Mouse (Mus musculus): ENCODE results near the gene Snap25. TPM values are rescaled to one million over a fixed set of nuclear protein-coding genes. Genes with fewer than 3 reads are reported as not detected.

Snap25 gene
- 2.1 and 6.7 TPM in 2 replicates for polyA plus RNA-seq (2015; fragmentation: Nextera tagmentation; extraction: Ambion mirVana)

DNA sequence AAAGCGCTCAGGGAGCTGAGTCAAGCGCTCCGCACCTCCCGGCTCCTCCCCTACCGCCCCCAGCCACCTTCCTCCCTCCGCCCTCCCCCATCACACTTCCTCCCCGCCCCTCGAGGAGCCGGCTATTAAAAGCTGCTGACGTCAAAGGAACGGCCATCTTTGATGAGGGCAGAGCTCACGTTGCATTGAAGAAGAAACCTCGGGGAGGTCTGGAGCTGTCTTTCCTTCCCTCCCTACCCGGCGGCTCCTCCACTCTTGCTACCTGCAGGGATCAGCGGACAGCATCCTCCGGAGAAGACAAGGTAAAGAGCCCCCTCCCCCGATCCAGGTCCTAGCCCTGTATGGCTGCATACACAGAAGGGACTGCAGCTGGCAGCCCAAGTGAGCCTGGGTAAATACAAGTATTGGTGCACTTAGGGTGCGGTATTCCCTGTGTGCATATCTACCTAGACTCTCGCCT lies at the start of gene Snap25:
TSS of gene Snap25 (plus strand) at position 155 of the 460 bp plus-strand sequence.
- Histone ChIP-seq H3K4me3 (replicated peaks) (peak within 1 kb of the TSS; percentile 40), H3K27ac (no peak within 1 kb of the TSS), H3K9ac (no peak within 1 kb of the TSS), H3K4me2 (peak within 1 kb of the TSS; percentile 67), H3K4me1 (peaks cover 23% of the 10 kb centered on the region), H3K27me3 (peaks cover 25% of the 10 kb centered on the region), H3K9me3 (replicated peaks) (no peaks in the 10 kb centered on the region), H3K36me3 (no peaks in the 10 kb centered on the region)
- WGBS = under 1% methylated on average over 20 of the region's 20 CpGs
- peak; percentile 53 for ATAC-seq (replicated peaks; ENCODE audit: low FRiP score)

- no peaks in the 10 kb centered on the region for H3K36me3 ChIP-seq
- no peak overlapping the region for H3K4me3 ChIP-seq (replicated peaks)
- no peak overlapping the region for H3K4me2 ChIP-seq
- H3K4me1 ChIP-seq = peaks cover 8% of the 10 kb centered on the region; the same call in 1 of the 2 replicates
- H3K27ac ChIP-seq = no peak overlapping the region
- H3K9ac ChIP-seq = no peak overlapping the region
- H3K9me3 ChIP-seq (replicated peaks) = no peaks in the 10 kb centered on the region
- 70% methylated on average over 1 of the region's 1 CpGs for WGBS
- no peak for ATAC-seq (replicated peaks; ENCODE audit: low FRiP score)
- no peaks in the 10 kb centered on the region for H3K27me3 ChIP-seq
Observed at GRCm38 (mm10) chr2:136666951-136667350, 46.3 kb upstream of the Snap25 start.

DNA sequence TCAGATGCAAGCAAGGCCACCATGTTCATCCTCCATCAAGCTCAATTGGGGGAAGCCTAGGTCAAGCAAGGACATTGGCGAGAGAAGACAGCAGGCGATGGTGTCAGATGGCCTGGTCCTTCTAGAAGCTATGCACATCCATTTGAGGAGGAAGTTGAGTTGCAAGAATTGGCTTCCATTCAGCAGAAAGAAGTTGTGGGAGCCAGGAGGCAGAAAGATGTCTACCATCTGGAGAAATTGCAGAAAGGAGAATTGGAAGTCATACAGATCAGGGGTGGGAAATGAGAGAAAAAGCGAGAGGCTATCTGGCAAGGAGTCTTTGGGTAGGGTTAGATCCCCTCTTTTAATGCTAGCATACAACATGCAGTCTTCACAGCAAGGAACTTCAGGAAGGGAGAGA lies 44.1 kb upstream of the Snap25 start:
- Histone ChIP-seq H3K4me1 (peaks cover 8% of the 10 kb centered on the region; the same call in 1 of the 2 replicates), H3K27me3 (no peaks in the 10 kb centered on the region), H3K36me3 (no peaks in the 10 kb centered on the region), H3K9me3 (replicated peaks) (no peaks in the 10 kb centered on the region), H3K27ac (no peak overlapping the region), H3K4me3 (replicated peaks) (no peak overlapping the region), H3K4me2 (no peak overlapping the region), H3K9ac (no peak overlapping the region)
- ATAC-seq (replicated peaks; ENCODE audit: low FRiP score) = no peak
- WGBS = 74% methylated on average over 3 of the region's 3 CpGs

DNA sequence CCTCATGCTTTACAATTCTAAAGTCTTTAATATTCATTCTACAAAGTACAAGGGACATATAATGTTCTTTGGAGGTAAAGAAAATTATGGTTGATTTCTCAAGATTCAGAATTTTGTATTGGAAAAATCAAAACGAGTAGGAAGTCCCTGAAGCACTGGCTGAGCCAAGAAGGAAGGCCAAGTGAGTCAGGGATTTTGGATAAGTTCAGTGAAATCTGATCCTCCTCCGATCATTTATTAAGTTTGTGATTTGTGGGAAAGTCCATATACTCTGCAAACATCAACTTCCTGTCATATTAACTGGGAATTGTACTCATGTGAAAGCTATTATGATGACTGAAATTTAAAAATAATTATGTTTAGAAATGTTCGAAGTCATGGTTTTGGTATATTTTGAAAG lies 43.6 kb upstream of the Snap25 start:
- Histone ChIP-seq H3K9me3 (replicated peaks) (no peaks in the 10 kb centered on the region), H3K9ac (no peak overlapping the region), H3K36me3 (no peaks in the 10 kb centered on the region), H3K4me2 (no peak overlapping the region), H3K4me1 (peaks cover 8% of the 10 kb centered on the region; the same call in 1 of the 2 replicates), H3K27ac (no peak overlapping the region), H3K4me3 (replicated peaks) (no peak overlapping the region), H3K27me3 (no peaks in the 10 kb centered on the region)
- no peak for ATAC-seq (replicated peaks; ENCODE audit: low FRiP score)
- 66% methylated on average over 3 of the region's 3 CpGs for WGBS

GRCm38 (mm10) chr2:136670539-136671271 lies 42.5 kb upstream of the Snap25 start:
- WGBS = 49% methylated on average over 9 of the region's 9 CpGs
- ATAC-seq (replicated peaks; ENCODE audit: low FRiP score) = peak; percentile 46
- Histone ChIP-seq H3K9me3 (replicated peaks) (no peaks in the 10 kb centered on the region), H3K4me2 (no peak overlapping the region), H3K4me1 (peaks cover 8% of the 10 kb centered on the region; the same call in 1 of the 2 replicates), H3K4me3 (replicated peaks) (no peak overlapping the region), H3K27ac (no peak overlapping the region), H3K36me3 (no peaks in the 10 kb centered on the region), H3K9ac (no peak overlapping the region), H3K27me3 (no peaks in the 10 kb centered on the region)

DNA sequence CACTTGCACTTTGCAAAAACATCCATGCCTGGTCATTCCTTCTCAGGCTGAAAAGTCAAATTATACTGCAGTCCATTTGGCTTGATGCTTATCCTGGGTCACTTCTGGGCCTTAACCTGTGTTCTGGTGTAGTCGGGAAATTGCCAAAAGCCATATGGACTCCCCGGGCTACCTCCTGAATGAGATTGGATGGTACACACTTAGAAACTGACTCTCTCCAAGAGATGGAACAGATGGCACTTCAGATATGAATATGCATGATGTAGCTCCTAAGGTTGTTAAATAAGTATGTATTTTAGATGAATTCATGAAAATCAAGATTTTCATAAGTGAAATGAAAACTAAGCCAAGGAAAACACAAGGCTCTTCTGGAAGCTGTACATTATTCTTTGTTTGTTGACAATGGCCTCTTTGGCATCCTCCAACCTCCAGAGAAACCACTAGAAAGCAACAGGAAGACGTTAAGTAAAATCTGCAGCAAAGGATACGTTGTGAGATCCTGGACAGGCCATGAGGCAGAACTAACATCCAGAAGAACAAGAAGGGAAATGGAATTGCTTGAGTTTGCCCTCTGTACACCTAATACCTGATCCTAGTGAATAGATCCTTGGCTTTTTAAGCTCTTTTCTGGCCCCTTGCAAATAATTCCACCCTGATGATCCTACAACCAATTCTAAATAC lies 39.0 kb upstream of the Snap25 start:
- Histone ChIP-seq H3K9me3 (replicated peaks) (no peaks in the 10 kb centered on the region), H3K27me3 (no peaks in the 10 kb centered on the region), H3K36me3 (no peaks in the 10 kb centered on the region), H3K27ac (no peak overlapping the region), H3K4me3 (replicated peaks) (no peak overlapping the region), H3K4me1 (peaks cover 23% of the 10 kb centered on the region), H3K4me2 (no peak overlapping the region), H3K9ac (no peak overlapping the region)
- WGBS = 65% methylated on average over 4 of the region's 4 CpGs
- no peak for ATAC-seq (replicated peaks; ENCODE audit: low FRiP score)

DNA sequence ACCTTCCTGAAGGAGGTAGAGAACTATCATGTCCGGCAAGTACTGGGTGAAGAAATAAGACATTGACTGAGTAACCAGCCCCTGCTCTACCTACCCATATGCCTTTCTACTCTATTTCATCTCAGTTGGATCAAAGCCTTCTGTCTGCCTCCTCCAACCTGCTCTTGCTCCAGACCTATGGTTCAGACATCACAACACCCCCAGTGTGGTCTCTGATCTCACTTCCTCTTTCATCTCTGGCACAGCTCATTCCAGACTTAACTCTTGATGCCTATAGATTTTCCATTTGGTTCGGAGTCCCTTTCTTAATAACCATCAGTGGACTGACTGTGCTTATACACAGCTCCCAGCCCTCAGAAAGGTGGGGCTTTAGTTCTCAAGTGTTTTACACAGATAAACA lies 37.1 kb upstream of the Snap25 start:
- no peak for ATAC-seq (replicated peaks; ENCODE audit: low FRiP score)
- Histone ChIP-seq H3K27me3 (no peaks in the 10 kb centered on the region), H3K4me2 (no peak overlapping the region), H3K36me3 (no peaks in the 10 kb centered on the region), H3K9me3 (replicated peaks) (no peaks in the 10 kb centered on the region), H3K9ac (no peak overlapping the region), H3K4me3 (replicated peaks) (no peak overlapping the region), H3K4me1 (peaks cover 26% of the 10 kb centered on the region), H3K27ac (no peak overlapping the region)
- WGBS = 88% methylated on average over 2 of the region's 2 CpGs

GRCm38 (mm10) chr2:136676918-136677445 lies 36.3 kb upstream of the Snap25 start:
- 69% methylated on average over 8 of the region's 8 CpGs for WGBS
- no peak overlapping the region for H3K27ac ChIP-seq
- ATAC-seq (replicated peaks; ENCODE audit: low FRiP score) = no peak

GRCm38 (mm10) chr2:136678321-136679161 lies 34.7 kb upstream of the Snap25 start:
- peak; percentile 85 for ATAC-seq (replicated peaks; ENCODE audit: low FRiP score)
- Histone ChIP-seq H3K4me2 (peak overlapping the region; percentile 96), H3K9ac (peak overlapping the region; percentile 50), H3K36me3 (no peaks in the 10 kb centered on the region), H3K4me3 (replicated peaks) (peak overlapping the region; percentile 54), H3K27me3 (no peaks in the 10 kb centered on the region), H3K9me3 (replicated peaks) (no peaks in the 10 kb centered on the region), H3K4me1 (peaks cover 26% of the 10 kb centered on the region), H3K27ac (peak overlapping the region; percentile 86)
- WGBS = 2% methylated on average over 42 of the region's 44 CpGs

More at GRCm38 (mm10) chr2:136676918-136677445, 36.3 kb upstream of the Snap25 start:
- no peaks in the 10 kb centered on the region for H3K27me3 ChIP-seq
- H3K9ac ChIP-seq = no peak overlapping the region
- no peaks in the 10 kb centered on the region for H3K9me3 ChIP-seq (replicated peaks)
- no peaks in the 10 kb centered on the region for H3K36me3 ChIP-seq
- H3K4me1 ChIP-seq = peaks cover 26% of the 10 kb centered on the region
- no peak overlapping the region for H3K4me2 ChIP-seq
- no peak overlapping the region for H3K4me3 ChIP-seq (replicated peaks)

- H3K9ac ChIP-seq = peak overlapping the region; percentile 50; the same call in 1 of the 2 replicates
- H3K4me3 ChIP-seq (replicated peaks) = peak overlapping the region; percentile 54
- H3K27me3 ChIP-seq = no peaks in the 10 kb centered on the region
- no peaks in the 10 kb centered on the region for H3K36me3 ChIP-seq
- H3K9me3 ChIP-seq (replicated peaks) = no peaks in the 10 kb centered on the region
- ATAC-seq (replicated peaks; ENCODE audit: low FRiP score) = peak; percentile 91
- 2% methylated on average over 24 of the region's 24 CpGs for WGBS
- H3K4me2 ChIP-seq = peak overlapping the region; percentile 96
- peaks cover 26% of the 10 kb centered on the region for H3K4me1 ChIP-seq
- H3K27ac ChIP-seq = peak overlapping the region; percentile 86
Observed at GRCm38 (mm10) chr2:136679280-136680221, 33.7 kb upstream of the Snap25 start.
